ENCODE assay signal across 36 mouse cellular contexts in genomic region chr13:54164462-54164861, GRCm38 (mm10). TPM values are rescaled to one million over a fixed set of nuclear protein-coding genes. Genes with fewer than 3 reads are reported as not detected.
"Had no signal": no experiment of that assay in that cellular context is flagged by ENCODE, and none has a peak within 500 bp of the region (broad histone marks: within the 10 kb centered on the region; RNA-seq: fewer than 3 reads in every experiment).

No protein-coding gene starts in this region.

- DNase-seq: heart, postnatal 10 days; heart, postnatal 14 days; heart, postnatal 36 days; heart, postnatal 4 days; kidney, adult 11 months; kidney, adult 18-20 months; kidney, adult 2 months; kidney, adult 8-10 months; kidney, postnatal 10 days; kidney, postnatal 14 days; kidney, postnatal 25 days; kidney, postnatal 4 days; layer of hippocampus, adult 9-11 months; layer of hippocampus, postnatal 36 days had no signal

- H3K9me3 ChIP-seq: heart, embryonic 10.5 days; heart, embryonic 12.5 days; heart, embryonic 13.5 days; heart, embryonic 15.5 days; hindbrain, embryonic 10.5 days; hindbrain, embryonic 12.5 days; hindbrain, embryonic 13.5 days; hindbrain, embryonic 15.5 days; intestine, embryonic 15.5 days; kidney, embryonic 15.5 days had no signal

- ATAC-seq: hindbrain, embryonic 16.5 days; hindbrain, postnatal 0 days; inflammation-experienced regulatory T-cells, adult 6 months; intestine, embryonic 15.5 days; intestine, embryonic 16.5 days; intestine, postnatal 0 days had no signal

- H3K27me3 ChIP-seq: hindbrain, embryonic 12.5 days; hindbrain, embryonic 13.5 days; hindbrain, embryonic 15.5 days; intestine, embryonic 15.5 days; kidney, embryonic 15.5 days had no signal

- H3K36me3 ChIP-seq: heart, embryonic 10.5 days; heart, embryonic 12.5 days; heart, embryonic 13.5 days; heart, embryonic 15.5 days; hindbrain, embryonic 10.5 days; hindbrain, embryonic 12.5 days; hindbrain, embryonic 13.5 days; hindbrain, embryonic 15.5 days; intestine, embryonic 15.5 days; kidney, embryonic 15.5 days had no signal

- H3K27ac ChIP-seq: heart, embryonic 10.5 days; heart, embryonic 13.5 days; heart, embryonic 15.5 days; hindbrain, embryonic 10.5 days; hindbrain, embryonic 12.5 days; hindbrain, embryonic 13.5 days; hindbrain, embryonic 14.5 days; hindbrain, embryonic 15.5 days; hindbrain, postnatal 0 days; intestine, embryonic 15.5 days; kidney, embryonic 15.5 days; kidney, postnatal 0 days; layer of hippocampus, adult 2 months had no signal

- H3K4me1 ChIP-seq: heart, embryonic 10.5 days; heart, embryonic 12.5 days; heart, embryonic 13.5 days; heart, embryonic 15.5 days; hindbrain, embryonic 15.5 days; intestine, embryonic 15.5 days; kidney, embryonic 15.5 days had no signal

- H3K9ac ChIP-seq: heart, embryonic 12.5 days; heart, embryonic 13.5 days; heart, embryonic 15.5 days; hindbrain, embryonic 12.5 days; hindbrain, embryonic 13.5 days; hindbrain, embryonic 14.5 days; hindbrain, embryonic 15.5 days; intestine, embryonic 15.5 days; kidney, embryonic 15.5 days had no signal

- H3K4me3 ChIP-seq: heart, embryonic 10.5 days; heart, embryonic 12.5 days; heart, embryonic 13.5 days; heart, embryonic 15.5 days; hindbrain, embryonic 10.5 days; hindbrain, embryonic 12.5 days; hindbrain, embryonic 13.5 days; hindbrain, embryonic 15.5 days; intestine, embryonic 15.5 days; kidney, embryonic 15.5 days; layer of hippocampus, adult 2 months had no signal

- H3K4me2 ChIP-seq: heart, embryonic 11.5 days; heart, embryonic 12.5 days; heart, embryonic 13.5 days; heart, embryonic 15.5 days; hindbrain, embryonic 12.5 days; hindbrain, embryonic 13.5 days; hindbrain, embryonic 14.5 days; hindbrain, embryonic 15.5 days; intestine, embryonic 15.5 days; kidney, embryonic 15.5 days had no signal

RNA-seq across cellular contexts. Expression of gene Hrh2, which starts 27.5 kb away (rescaled TPM):
- polyA plus RNA-seq: heart, embryonic 12.5 days; hindbrain, embryonic 11.5 days; kidney, embryonic 14.5 days; kidney, embryonic 15.5 days; kidney, embryonic 16.5 days had no signal
